Mouse (Mus musculus): Measurements from ENCODE around the gene Slc15a2. TPM values are rescaled to one million over a fixed set of nuclear protein-coding genes. Genes with fewer than 3 reads are reported as not detected.

Slc15a2 gene
- polyA plus RNA-seq, 1 experiment from 2014 or later = 11.8 TPM

GRCm38 (mm10) chr16:36798334-36798733, 13.6 kb upstream of the Slc15a2 start:
- Histone ChIP-seq H3K36me3 (no peaks in the 10 kb centered on the region), H3K4me1 (replicated peaks) (no peaks in the 10 kb centered on the region), H3K9ac (no peak overlapping the region), H3K9me3 (no peaks in the 10 kb centered on the region), H3K27me3 (no peaks in the 10 kb centered on the region), H3K4me2 (no peak overlapping the region), H3K27ac (no peak overlapping the region), H3K4me3 (no peak overlapping the region)
- no peak for ATAC-seq (ENCODE audit: low FRiP score)
- WGBS = 75% methylated on average over 2 of the region's 2 CpGs

GRCm38 (mm10) chr16:36794976-36795375, 10.2 kb upstream of the Slc15a2 start:
- 90% methylated on average over 2 of the region's 2 CpGs for WGBS
- no peak for ATAC-seq (ENCODE audit: low FRiP score)
- no peak overlapping the region for H3K4me2 ChIP-seq
- no peaks in the 10 kb centered on the region for H3K4me1 ChIP-seq (replicated peaks)
- no peak overlapping the region for H3K9ac ChIP-seq
- no peaks in the 10 kb centered on the region for H3K36me3 ChIP-seq
- no peak overlapping the region for H3K27ac ChIP-seq
- H3K4me3 ChIP-seq = no peak overlapping the region
- no peaks in the 10 kb centered on the region for H3K27me3 ChIP-seq
- no peaks in the 10 kb centered on the region for H3K9me3 ChIP-seq

GRCm38 (mm10) chr16:36790166-36790565, 5.4 kb upstream of the Slc15a2 start:
- no peaks in the 10 kb centered on the region for H3K36me3 ChIP-seq
- no peak overlapping the region for H3K4me2 ChIP-seq
- no peaks in the 10 kb centered on the region for H3K9me3 ChIP-seq
- no peak for ATAC-seq (ENCODE audit: low FRiP score)
- WGBS = 90% methylated on average over 4 of the region's 4 CpGs
- H3K27me3 ChIP-seq = no peaks in the 10 kb centered on the region
- no peak overlapping the region for H3K4me3 ChIP-seq
- no peaks in the 10 kb centered on the region for H3K4me1 ChIP-seq (replicated peaks)
- no peak overlapping the region for H3K9ac ChIP-seq
- H3K27ac ChIP-seq = no peak overlapping the region

GRCm38 (mm10) chr16:36786466-36786865, 1.7 kb upstream of the Slc15a2 start:
- Histone ChIP-seq H3K27ac (no peak overlapping the region), H3K9ac (no peak overlapping the region), H3K4me3 (no peak overlapping the region), H3K27me3 (no peaks in the 10 kb centered on the region), H3K9me3 (no peaks in the 10 kb centered on the region), H3K36me3 (no peaks in the 10 kb centered on the region), H3K4me1 (replicated peaks) (no peaks in the 10 kb centered on the region), H3K4me2 (no peak overlapping the region)
- WGBS = 87% methylated on average over 7 of the region's 7 CpGs
- no peak for ATAC-seq (ENCODE audit: low FRiP score)

GRCm38 (mm10) chr16:36784146-36784545, 616 bp downstream of the Slc15a2 start:
- Histone ChIP-seq H3K36me3 (no peaks in the 10 kb centered on the region), H3K27me3 (no peaks in the 10 kb centered on the region), H3K9me3 (no peaks in the 10 kb centered on the region), H3K4me3 (peak overlapping the region; percentile 12; the same call in 1 of the 2 replicates), H3K4me1 (replicated peaks) (no peaks in the 10 kb centered on the region), H3K9ac (0 out of 2 replicates have a peak overlapping the region, but pooled peaks have one; percentile 49), H3K27ac (peak overlapping the region; percentile 53), H3K4me2 (peak overlapping the region; percentile 15; the same call in 1 of the 2 replicates)
- WGBS = 83% methylated on average over 2 of the region's 2 CpGs
- no peak for ATAC-seq (ENCODE audit: low FRiP score)

- no peaks in the 10 kb centered on the region for H3K4me1 ChIP-seq (replicated peaks)
- no peak overlapping the region for H3K4me2 ChIP-seq
- H3K27ac ChIP-seq = no peak overlapping the region
- no peaks in the 10 kb centered on the region for H3K36me3 ChIP-seq
- H3K4me3 ChIP-seq = no peak overlapping the region
- ATAC-seq (ENCODE audit: low FRiP score) = no peak
- H3K9me3 ChIP-seq = no peaks in the 10 kb centered on the region
- 62% methylated on average over 6 of the region's 6 CpGs for WGBS
- no peaks in the 10 kb centered on the region for H3K27me3 ChIP-seq
- no peak overlapping the region for H3K9ac ChIP-seq
Observed at GRCm38 (mm10) chr16:36775658-36776057, 9.1 kb downstream of the Slc15a2 start.

- no peak for ATAC-seq (ENCODE audit: low FRiP score)
- 95% methylated on average over 5 of the region's 5 CpGs for WGBS
- H3K9me3 ChIP-seq = no peaks in the 10 kb centered on the region
Observed at GRCm38 (mm10) chr16:36772996-36773395, 11.8 kb downstream of the Slc15a2 start.

GRCm38 (mm10) chr16:36771703-36772102, 13.1 kb downstream of the Slc15a2 start:
- no peaks in the 10 kb centered on the region for H3K9me3 ChIP-seq

More at GRCm38 (mm10) chr16:36772996-36773395, 11.8 kb downstream of the Slc15a2 start:
- H3K4me2 ChIP-seq = no peak overlapping the region
- H3K36me3 ChIP-seq = no peaks in the 10 kb centered on the region
- H3K27me3 ChIP-seq = no peaks in the 10 kb centered on the region
- H3K9ac ChIP-seq = no peak overlapping the region
- H3K27ac ChIP-seq = no peak overlapping the region
- no peak overlapping the region for H3K4me3 ChIP-seq
- no peaks in the 10 kb centered on the region for H3K4me1 ChIP-seq (replicated peaks)

GRCm38 (mm10) chr16:36771244-36771643, 13.5 kb downstream of the Slc15a2 start:
- no peaks in the 10 kb centered on the region for H3K4me1 ChIP-seq (replicated peaks)
- H3K9me3 ChIP-seq = no peaks in the 10 kb centered on the region
- no peak overlapping the region for H3K4me2 ChIP-seq
- H3K27me3 ChIP-seq = no peaks in the 10 kb centered on the region
- H3K36me3 ChIP-seq = no peaks in the 10 kb centered on the region
- WGBS = 92% methylated on average over 2 of the region's 2 CpGs
- no peak overlapping the region for H3K27ac ChIP-seq
- no peak overlapping the region for H3K9ac ChIP-seq
- ATAC-seq (ENCODE audit: low FRiP score) = no peak
- H3K4me3 ChIP-seq = no peak overlapping the region

More at GRCm38 (mm10) chr16:36771703-36772102, 13.1 kb downstream of the Slc15a2 start:
- 95% methylated on average over 3 of the region's 3 CpGs for WGBS
- H3K36me3 ChIP-seq = no peaks in the 10 kb centered on the region
- no peak for ATAC-seq (ENCODE audit: low FRiP score)
- no peak overlapping the region for H3K4me2 ChIP-seq
- no peak overlapping the region for H3K9ac ChIP-seq
- no peak overlapping the region for H3K27ac ChIP-seq
- no peaks in the 10 kb centered on the region for H3K4me1 ChIP-seq (replicated peaks)
- H3K4me3 ChIP-seq = no peak overlapping the region
- no peaks in the 10 kb centered on the region for H3K27me3 ChIP-seq

GRCm38 (mm10) chr16:36770830-36771229, 13.9 kb downstream of the Slc15a2 start:
- H3K4me3 ChIP-seq = no peak overlapping the region
- WGBS = 70% methylated on average over 4 of the region's 4 CpGs
- no peak overlapping the region for H3K27ac ChIP-seq
- ATAC-seq (ENCODE audit: low FRiP score) = no peak
- H3K9me3 ChIP-seq = no peaks in the 10 kb centered on the region
- H3K36me3 ChIP-seq = no peaks in the 10 kb centered on the region
- no peak overlapping the region for H3K4me2 ChIP-seq
- no peaks in the 10 kb centered on the region for H3K27me3 ChIP-seq
- H3K4me1 ChIP-seq (replicated peaks) = no peaks in the 10 kb centered on the region
- H3K9ac ChIP-seq = no peak overlapping the region

- no peak overlapping the region for H3K27ac ChIP-seq
- H3K4me2 ChIP-seq = no peak overlapping the region
- no peak for ATAC-seq (ENCODE audit: low FRiP score)
- H3K36me3 ChIP-seq = no peaks in the 10 kb centered on the region
- no peak overlapping the region for H3K9ac ChIP-seq
- no peaks in the 10 kb centered on the region for H3K9me3 ChIP-seq
- no peak overlapping the region for H3K4me3 ChIP-seq
- H3K4me1 ChIP-seq (replicated peaks) = no peaks in the 10 kb centered on the region
- WGBS = 84% methylated on average over 9 of the region's 13 CpGs
- no peaks in the 10 kb centered on the region for H3K27me3 ChIP-seq
Observed at GRCm38 (mm10) chr16:36770191-36770771, 14.5 kb downstream of the Slc15a2 start.

GRCm38 (mm10) chr16:36751979-36752378, 32.8 kb downstream of the Slc15a2 start:
- Histone ChIP-seq H3K4me2 (no peak overlapping the region), H3K4me3 (no peak overlapping the region), H3K4me1 (replicated peaks) (no peaks in the 10 kb centered on the region), H3K9ac (no peak overlapping the region), H3K36me3 (no peaks in the 10 kb centered on the region), H3K9me3 (no peaks in the 10 kb centered on the region), H3K27me3 (no peaks in the 10 kb centered on the region), H3K27ac (no peak overlapping the region)
- 90% methylated on average over 3 of the region's 3 CpGs for WGBS
- no peak for ATAC-seq (ENCODE audit: low FRiP score)

- no peak overlapping the region for H3K27ac ChIP-seq
- H3K9me3 ChIP-seq = no peaks in the 10 kb centered on the region
- no peak overlapping the region for H3K4me3 ChIP-seq
- no peaks in the 10 kb centered on the region for H3K4me1 ChIP-seq (replicated peaks)
- ATAC-seq (ENCODE audit: low FRiP score) = no peak
- no peak overlapping the region for H3K9ac ChIP-seq
- 81% methylated on average over 2 of the region's 2 CpGs for WGBS
- H3K27me3 ChIP-seq = no peaks in the 10 kb centered on the region
- H3K4me2 ChIP-seq = no peak overlapping the region
- no peaks in the 10 kb centered on the region for H3K36me3 ChIP-seq
Observed at GRCm38 (mm10) chr16:36747767-36748166, 37.0 kb downstream of the Slc15a2 start.
